Mouse (Mus musculus): Measurements from ENCODE around the gene Ilvbl.
"Not testable (repeated sequence)": the region's sequence is repeated elsewhere in the genome, so short reads cannot be mapped to it uniquely, and the experiment has no call there.

Ilvbl gene

GRCm38 (mm10) chr10:78574250-78575104 lies at the start of gene Ilvbl:
Gene Ilvbl (plus strand): TSS chr10:78574346.
- DNase-seq (ENCODE audit: low spot score in 2 of 2) = peak; percentile 93 to 97

DNA sequence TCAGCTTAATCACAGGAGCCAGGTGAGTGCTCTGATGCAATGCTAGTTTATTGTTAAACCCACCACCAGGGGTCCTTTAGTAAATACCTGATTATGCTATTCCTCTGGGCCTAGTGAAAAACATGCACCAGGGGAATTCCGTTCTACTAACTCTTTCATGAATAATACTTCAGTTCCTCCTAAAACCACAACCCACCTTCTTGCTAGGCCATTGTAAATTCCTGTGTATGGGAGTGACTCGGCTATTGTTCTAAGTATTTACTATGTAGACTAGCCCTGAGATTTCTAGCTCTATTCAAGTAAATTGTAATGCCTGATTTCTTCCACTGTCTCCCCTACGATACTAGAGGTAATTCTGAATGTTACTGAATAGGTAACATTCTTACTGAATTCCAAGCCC lies 49.1 kb upstream of the Ilvbl start:
- DNase-seq (ENCODE audit: low spot score in 2 of 2) = not testable (repeated sequence)

- no peak for DNase-seq (ENCODE audit: low spot score in 2 of 2)
Observed at GRCm38 (mm10) chr10:78525511-78525910, 48.6 kb upstream of the Ilvbl start.

DNA sequence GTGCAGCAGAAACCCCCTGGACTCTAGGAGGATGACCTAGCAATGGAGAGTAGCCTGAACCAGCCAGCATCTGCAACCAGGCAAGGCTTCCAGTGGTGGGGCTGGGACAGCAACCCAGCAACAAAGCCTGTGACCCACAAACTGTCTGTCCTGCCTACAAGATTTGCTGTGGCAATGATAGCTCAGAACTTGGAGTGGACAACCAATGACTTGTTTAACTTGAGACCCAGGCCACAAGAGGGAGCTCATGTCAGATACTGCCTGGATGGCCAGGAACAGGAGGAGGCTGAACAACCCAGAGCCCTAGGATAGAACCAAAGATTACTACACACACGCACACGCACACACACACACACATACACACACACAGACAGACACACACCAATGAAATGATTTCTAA lies 33.2 kb upstream of the Ilvbl start:
- DNase-seq (ENCODE audit: low spot score in 2 of 2) = peak in 1 of 2 experiments; percentile 40

DNA sequence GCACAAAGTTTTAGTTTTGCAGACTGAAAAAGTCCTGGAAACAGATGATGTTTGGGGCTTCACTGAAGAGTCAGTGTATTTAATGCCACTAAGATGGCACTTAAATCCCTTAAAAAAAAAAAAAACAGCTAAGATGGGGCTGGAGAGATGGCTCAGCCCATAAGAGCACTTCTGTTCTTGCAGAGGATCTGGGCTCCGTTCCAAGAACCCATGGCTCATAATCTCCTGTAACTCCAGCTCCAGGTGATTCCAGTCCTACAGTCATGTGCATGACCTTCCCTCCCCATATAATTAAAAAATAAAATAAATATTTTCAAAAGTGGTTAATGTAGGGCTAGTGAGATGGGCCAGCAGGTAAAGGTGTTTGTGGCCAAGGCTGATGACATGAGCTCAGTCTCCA lies 9.1 kb upstream of the Ilvbl start:
- DNase-seq (ENCODE audit: low spot score in 2 of 2) = no peak

DNA sequence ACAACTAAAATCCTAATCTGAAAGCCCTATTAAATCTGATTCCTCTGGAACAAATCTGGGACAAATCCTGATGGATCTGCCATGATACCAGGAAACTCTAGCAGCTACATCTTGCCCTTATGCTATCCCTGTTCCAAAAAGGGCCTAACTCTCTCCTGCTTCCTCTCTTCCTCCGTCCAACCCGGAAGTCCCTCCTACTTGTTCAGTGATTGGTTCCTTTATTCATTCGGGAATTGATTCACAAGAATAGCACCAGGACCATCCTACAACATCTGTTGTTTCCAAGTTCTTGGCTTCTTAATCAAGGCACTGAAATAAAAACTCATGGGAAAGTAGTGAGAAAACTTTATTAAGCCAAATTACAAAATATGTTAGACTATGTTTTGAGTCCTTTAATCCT lies 5.0 kb upstream of the Ilvbl start:
- no peak for DNase-seq (ENCODE audit: low spot score in 2 of 2)

GRCm38 (mm10) chr10:78569686-78570085 lies 4.5 kb upstream of the Ilvbl start:
- DNase-seq (ENCODE audit: low spot score in 2 of 2) = no peak

DNA sequence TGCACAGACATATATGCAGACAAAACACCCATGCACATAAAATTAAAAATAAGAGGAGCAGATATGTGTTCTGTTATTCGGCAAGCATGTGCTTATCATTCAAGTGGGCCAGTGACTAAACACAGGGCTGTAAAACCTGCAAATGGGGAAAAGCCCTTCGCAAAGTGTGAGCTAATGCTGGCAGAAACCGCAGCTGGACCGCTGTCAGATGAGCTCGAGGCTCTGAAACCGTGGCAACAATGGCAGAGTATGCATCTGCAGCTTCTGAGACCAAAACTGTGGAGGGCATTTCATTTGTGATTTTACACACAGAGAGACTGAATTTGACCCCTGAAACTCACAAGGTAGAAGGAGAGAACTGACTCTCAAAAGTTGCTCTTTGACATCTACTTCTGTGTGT lies 3.7 kb upstream of the Ilvbl start:
- DNase-seq (ENCODE audit: low spot score in 2 of 2) = no peak

DNA sequence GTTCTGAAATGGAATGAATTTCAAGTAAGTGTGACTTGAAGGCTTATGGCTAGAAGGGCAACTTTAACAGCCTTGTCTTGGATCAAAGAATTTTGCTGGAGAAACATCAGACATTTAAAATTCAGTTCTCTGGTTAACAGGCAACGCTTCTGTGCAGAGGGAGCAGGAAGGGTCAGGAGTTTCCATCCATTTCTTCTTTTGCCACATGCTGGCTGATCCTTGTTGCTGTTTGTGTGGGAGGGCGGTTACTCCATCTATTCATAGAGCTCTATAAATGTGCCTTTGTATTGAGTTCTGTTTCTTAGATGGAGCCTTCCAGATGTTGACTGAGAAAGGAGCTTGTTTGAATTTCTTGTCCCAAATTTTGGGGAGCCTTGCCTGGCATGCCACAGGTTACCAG lies 3.2 kb upstream of the Ilvbl start:
- DNase-seq (ENCODE audit: low spot score in 2 of 2) = no peak

GRCm38 (mm10) chr10:78573226-78573625 lies 920 bp upstream of the Ilvbl start:
- no peak for DNase-seq (ENCODE audit: low spot score in 2 of 2)

DNA sequence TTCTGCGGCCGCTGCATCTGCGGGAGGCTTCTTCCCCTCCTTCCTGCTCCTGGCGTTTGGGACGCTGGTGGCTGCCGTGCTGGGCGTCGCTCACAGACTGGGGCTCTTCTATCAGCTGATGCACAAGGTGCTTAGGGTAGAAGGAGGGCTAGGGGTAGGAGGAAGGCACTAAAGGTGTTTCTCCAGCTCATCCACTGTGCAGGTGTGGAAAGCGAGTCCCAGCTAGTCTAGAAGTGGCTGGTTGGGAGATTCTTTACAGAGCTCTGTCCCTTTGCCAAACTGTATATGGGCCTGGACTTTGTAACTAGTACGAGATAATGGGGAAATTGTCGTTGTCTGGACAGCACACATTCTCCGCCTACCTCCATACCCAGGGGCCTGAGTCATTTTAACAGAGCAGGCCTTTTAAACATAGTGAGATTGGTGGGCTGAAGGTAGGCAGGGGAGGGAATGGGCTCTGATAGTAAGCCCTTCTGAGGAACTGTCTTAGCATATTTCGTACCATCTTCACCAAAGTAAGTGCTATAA lies 1.0 kb downstream of the Ilvbl start:
- no peak for DNase-seq (ENCODE audit: low spot score in 2 of 2)

- DNase-seq (ENCODE audit: low spot score in 2 of 2) = no peak
Observed at GRCm38 (mm10) chr10:78575690-78576089, 1.5 kb downstream of the Ilvbl start.

- no peak for DNase-seq (ENCODE audit: low spot score in 2 of 2)
Observed at GRCm38 (mm10) chr10:78576435-78577184, 2.5 kb downstream of the Ilvbl start.

DNA sequence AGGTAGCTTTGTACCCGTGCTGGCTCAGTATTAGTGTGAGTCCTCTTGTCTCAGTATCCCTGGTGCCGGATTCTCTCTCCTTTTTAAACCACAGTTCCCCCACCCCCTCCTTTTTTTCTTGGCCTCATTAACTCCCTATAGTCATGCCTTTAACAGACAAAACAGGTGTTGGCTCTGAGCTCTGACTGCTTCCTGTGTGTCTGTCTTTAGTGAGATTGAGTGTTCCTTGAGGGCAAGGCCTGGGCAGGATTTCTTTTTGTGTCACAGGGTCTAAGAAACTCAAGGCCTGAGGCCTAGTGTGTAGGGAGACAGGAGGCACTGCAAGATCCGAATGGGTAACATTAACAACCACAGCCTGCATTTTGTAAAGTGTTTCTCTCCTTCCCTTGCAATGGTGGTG lies 4.1 kb downstream of the Ilvbl start:
- DNase-seq (ENCODE audit: low spot score in 2 of 2) = no peak

DNA sequence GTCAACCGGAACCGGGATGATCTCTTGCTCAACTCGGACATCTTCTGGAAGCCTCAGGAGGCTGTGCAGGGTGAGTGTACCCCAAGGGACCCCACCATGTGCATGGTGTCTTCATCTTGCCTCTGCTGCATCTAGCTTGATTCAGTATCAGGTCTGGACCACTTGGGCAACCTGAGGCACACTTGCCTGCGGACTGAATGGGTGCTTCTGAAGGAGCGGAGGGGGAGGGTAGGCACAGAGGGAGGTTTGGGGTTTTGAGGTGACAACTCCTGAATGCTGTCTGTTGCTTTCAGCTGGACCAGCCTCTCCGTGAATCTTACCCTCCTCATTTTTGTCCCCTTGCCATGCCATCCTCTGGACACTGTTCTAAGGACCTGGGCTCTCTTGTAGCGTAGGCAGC lies 7.0 kb downstream of the Ilvbl start:
- no peak for DNase-seq (ENCODE audit: low spot score in 2 of 2)

DNA sequence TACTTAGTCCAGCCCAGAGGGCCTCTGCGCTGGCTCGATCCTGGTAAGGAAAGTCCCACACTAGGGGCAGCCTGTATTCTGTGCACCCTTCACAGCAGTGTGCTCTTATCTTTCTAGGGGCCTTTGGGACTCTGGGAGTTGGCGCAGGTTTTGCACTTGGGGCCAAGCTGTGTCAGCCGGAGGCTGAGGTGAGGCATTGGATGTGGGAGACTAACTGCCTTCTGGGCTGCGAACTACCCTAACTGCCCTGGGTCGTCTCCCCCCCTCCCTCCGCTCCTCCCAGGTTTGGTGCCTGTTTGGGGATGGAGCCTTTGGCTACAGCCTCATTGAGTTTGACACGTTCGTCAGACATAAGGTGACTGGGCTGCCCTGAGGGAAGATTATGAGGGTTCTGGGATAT lies 9.2 kb downstream of the Ilvbl start:
- no peak for DNase-seq (ENCODE audit: low spot score in 2 of 2)

DNA sequence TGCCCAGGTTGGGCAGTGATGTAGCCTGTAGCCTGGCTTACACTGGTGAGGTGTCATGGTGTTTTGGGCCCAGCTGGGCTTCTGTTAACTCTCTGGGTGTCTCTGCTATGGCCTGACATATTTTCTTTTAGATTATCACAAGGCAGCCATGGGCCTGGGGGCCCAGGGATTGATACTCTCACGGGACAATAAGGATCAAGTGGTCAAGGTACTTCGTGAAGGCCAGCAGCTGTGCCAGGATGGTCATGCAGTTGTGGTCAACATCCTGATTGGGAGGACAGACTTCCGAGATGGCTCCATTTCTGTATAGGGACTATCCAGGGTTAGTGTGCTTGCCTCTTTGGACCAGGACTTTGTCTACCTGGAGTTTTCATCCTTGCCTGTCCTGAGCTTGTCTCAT lies 9.8 kb downstream of the Ilvbl start:
- DNase-seq (ENCODE audit: low spot score in 2 of 2) = no peak

DNA sequence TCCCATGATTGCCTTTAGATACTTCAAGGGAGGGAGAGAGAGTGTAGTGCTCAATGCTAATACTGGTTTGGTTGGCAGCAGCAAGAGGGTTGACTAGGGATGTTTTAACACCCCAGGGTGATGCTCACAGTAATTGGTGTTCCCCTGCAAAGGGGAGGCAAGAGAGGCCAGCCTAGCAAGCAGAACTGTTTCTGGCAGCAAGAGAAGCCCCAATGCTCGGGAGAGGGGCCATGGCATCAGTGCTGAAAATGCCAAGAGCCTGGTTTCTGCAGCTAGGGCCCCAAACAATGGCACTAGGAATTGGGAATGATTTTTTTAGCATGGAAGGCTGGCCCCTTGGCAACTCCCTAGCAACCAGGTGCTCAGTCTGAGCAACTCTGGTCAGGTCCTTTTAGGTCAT lies 10.8 kb downstream of the Ilvbl start:
- no peak for DNase-seq (ENCODE audit: low spot score in 2 of 2)

DNA sequence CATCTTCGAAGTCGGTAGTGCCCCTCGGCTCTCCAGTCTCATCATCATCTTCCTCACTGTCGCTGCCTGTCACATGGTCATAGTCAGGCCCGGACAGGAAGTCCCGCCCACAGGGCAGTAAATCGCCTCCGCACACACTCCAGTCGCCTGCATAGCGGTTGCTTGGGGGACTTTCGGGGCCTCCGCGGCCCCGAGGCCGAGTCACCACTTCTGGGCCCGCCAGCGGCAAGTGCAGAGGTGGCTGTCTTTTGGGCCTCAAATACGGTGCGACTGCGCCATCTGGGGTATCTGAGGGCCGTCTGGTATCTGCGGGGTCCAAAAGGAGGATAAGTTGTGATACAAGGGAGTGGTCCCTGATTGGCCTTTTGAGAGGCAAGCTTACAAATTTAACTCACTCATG lies 11.5 kb downstream of the Ilvbl start:
- DNase-seq (ENCODE audit: low spot score in 2 of 2) = no peak

DNA sequence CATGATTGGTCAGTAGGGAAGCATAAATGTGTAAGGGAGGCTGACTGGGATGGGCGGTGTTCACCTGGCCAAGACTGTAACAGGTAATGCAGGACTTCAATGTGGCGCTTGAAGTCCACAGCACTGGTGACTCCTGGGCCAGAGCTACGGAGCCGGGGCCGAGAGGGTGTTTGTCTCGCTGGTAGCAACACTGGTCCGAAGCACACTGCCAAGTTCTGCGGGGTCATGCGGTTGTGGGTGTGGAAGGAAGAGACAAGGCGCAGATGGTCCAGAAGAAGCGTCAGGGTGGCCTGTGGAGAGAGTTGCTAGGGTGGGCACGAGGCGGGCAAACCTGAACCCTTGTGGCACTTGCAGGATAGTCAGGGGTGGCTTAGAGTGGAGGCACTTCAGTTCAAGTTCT lies 11.9 kb downstream of the Ilvbl start:
- DNase-seq (ENCODE audit: low spot score in 2 of 2) = no peak

- no peak for DNase-seq (ENCODE audit: low spot score in 2 of 2)
Observed at GRCm38 (mm10) chr10:78589291-78589690, 15.1 kb downstream of the Ilvbl start.

DNA sequence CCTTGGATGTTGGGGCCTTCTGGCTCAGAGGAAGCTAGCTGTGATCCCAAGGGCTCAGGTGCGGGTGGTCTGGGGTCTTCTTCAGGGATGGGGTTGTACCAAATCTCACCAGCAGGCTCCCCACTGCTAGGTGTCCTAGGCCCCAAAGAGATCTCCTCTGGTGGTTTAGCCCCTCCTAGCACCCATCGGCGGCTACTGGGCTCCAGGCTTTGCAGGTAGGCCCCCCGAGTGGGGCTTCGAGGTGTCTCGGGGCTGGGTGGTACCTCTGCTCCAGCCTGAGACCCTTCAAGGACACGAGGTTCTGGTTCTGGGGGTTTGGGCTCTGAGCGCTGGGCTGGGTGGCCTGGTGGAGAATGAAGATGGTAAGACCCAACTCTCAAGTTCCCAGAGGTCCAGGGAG lies 15.8 kb downstream of the Ilvbl start:
- DNase-seq (ENCODE audit: low spot score in 2 of 2) = no peak

- DNase-seq (ENCODE audit: low spot score in 2 of 2) = no peak
Observed at GRCm38 (mm10) chr10:78590744-78591143, 16.6 kb downstream of the Ilvbl start.
